Mouse (Mus musculus): ENCODE measurements around the gene Aurka. TPM values are rescaled to one million over a fixed set of nuclear protein-coding genes. Genes with fewer than 3 reads are reported as not detected.

The Aurka gene
- total and polyA plus RNA-seq, 2 experiments from 2014 or later = 5.9 to 7.6 TPM

GRCm38 (mm10) chr2:172412454-172412853 is 42.1 kb upstream of the Aurka start:
- Histone ChIP-seq H3K4me2 (ENCODE audit: low read depth, low read length, poor library complexity, severe bottlenecking) (peak overlapping the region; percentile 26; the same call in 1 of the 2 replicates), H3K27me3 (ENCODE audit: insufficient read depth, low read length) (no peaks in the 10 kb centered on the region), H3K4me3 (ENCODE audit: low read depth, low read length) (no peak overlapping the region), H3K27ac (ENCODE audit: low read depth, low read length) (no peak overlapping the region), H3K9ac (replicated peaks; ENCODE audit: low read length, poor library complexity, severe bottlenecking) (no peak overlapping the region), H3K36me3 (ENCODE audit: insufficient read depth, low read length) (no peaks in the 10 kb centered on the region), H3K9me3 (ENCODE audit: low read length) (no peaks in the 10 kb centered on the region), H3K4me1 (ENCODE audit: insufficient read depth, low read length) (no peaks in the 10 kb centered on the region)
- TF ChIP-seq CTCF (IDR thresholded peaks at IDR 0.05) = no peak
- ATAC-seq (ENCODE audit: low FRiP score) = 0 out of 2 replicates have a peak, but pooled peaks have one; percentile 23
- DNase-seq (ENCODE audit: low spot score) = peak; percentile 54
- WGBS = 8% methylated on average over 9 of the region's 9 CpGs

GRCm38 (mm10) chr2:172411091-172411490 is 40.8 kb upstream of the Aurka start:
- Histone ChIP-seq H3K4me2 (ENCODE audit: low read depth, low read length, poor library complexity, severe bottlenecking) (no peak overlapping the region), H3K9me3 (ENCODE audit: low read length) (no peaks in the 10 kb centered on the region), H3K27me3 (ENCODE audit: insufficient read depth, low read length) (no peaks in the 10 kb centered on the region), H3K36me3 (ENCODE audit: insufficient read depth, low read length) (no peaks in the 10 kb centered on the region), H3K27ac (ENCODE audit: low read depth, low read length) (no peak overlapping the region), H3K4me3 (ENCODE audit: low read depth, low read length) (no peak overlapping the region), H3K9ac (replicated peaks; ENCODE audit: low read length, poor library complexity, severe bottlenecking) (no peak overlapping the region), H3K4me1 (ENCODE audit: insufficient read depth, low read length) (no peaks in the 10 kb centered on the region)
- WGBS = 84% methylated on average over 11 of the region's 11 CpGs
- TF ChIP-seq CTCF (IDR thresholded peaks at IDR 0.05) = no peak
- DNase-seq (ENCODE audit: low spot score) = no peak
- no peak for ATAC-seq (ENCODE audit: low FRiP score)

DNA sequence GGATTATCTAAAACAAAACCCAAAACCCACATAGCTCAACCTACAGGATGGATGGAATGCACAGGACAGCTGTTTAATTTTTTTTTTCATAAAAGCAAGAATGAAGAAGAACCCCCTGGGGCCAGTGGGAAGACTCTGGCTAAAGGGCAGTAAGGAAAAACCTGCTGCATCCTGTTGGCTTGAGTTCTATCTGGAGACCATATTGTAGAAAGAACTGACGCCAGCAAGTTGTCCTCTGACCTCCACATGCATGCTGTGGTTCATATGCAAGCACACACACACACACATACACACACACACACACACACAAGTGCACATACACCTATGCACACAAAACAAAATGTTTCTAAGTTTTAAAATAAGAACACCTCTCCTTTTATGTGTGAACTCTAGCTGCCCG is 40.4 kb upstream of the Aurka start:
- H3K9ac ChIP-seq (replicated peaks; ENCODE audit: low read length, poor library complexity, severe bottlenecking) = no peak overlapping the region
- no peak for ATAC-seq (ENCODE audit: low FRiP score)
- 83% methylated on average over 2 of the region's 2 CpGs for WGBS

DNA sequence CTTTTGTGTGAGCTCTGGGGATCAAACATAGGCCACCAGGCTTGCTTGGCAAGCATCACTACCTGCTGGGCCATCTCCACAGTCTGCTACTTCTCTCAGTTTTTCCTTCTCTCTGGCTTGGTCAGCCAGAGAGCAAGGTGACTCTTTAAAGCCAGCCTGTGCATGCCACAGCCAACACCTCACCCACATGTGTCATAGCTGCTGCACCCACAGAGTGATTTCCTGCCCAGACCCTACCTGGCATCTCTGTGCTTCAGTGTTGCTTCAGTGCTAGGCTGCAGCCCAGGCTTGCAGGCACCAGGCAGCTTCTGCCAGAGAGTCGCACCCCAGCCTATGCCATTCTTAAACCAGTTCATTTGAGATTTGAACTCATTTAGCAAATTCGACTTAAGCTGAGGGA is 37.2 kb upstream of the Aurka start:
- no peak overlapping the region for H3K27ac ChIP-seq (ENCODE audit: low read depth, low read length)
- H3K9me3 ChIP-seq (ENCODE audit: low read length) = no peaks in the 10 kb centered on the region
- no peaks in the 10 kb centered on the region for H3K36me3 ChIP-seq (ENCODE audit: insufficient read depth, low read length)
- 78% methylated on average over 2 of the region's 2 CpGs for WGBS
- no peak overlapping the region for H3K4me3 ChIP-seq (ENCODE audit: low read depth, low read length)
- H3K4me2 ChIP-seq (ENCODE audit: low read depth, low read length, poor library complexity, severe bottlenecking) = no peak overlapping the region
- no peak for ATAC-seq (ENCODE audit: low FRiP score)
- no peaks in the 10 kb centered on the region; the same call in 1 of the 2 replicates for H3K27me3 ChIP-seq (ENCODE audit: insufficient read depth, low read length)
- no peak for DNase-seq (ENCODE audit: low spot score)
- no peak for TF ChIP-seq CTCF (IDR thresholded peaks at IDR 0.05)
- H3K9ac ChIP-seq (replicated peaks; ENCODE audit: low read length, poor library complexity, severe bottlenecking) = no peak overlapping the region
- no peaks in the 10 kb centered on the region for H3K4me1 ChIP-seq (ENCODE audit: insufficient read depth, low read length)

More for the DNA sequence above, 40.4 kb upstream of the Aurka start:
- Histone ChIP-seq H3K27ac (ENCODE audit: low read depth, low read length) (no peak overlapping the region), H3K4me2 (ENCODE audit: low read depth, low read length, poor library complexity, severe bottlenecking) (no peak overlapping the region), H3K27me3 (ENCODE audit: insufficient read depth, low read length) (no peaks in the 10 kb centered on the region; the same call in 1 of the 2 replicates), H3K9me3 (ENCODE audit: low read length) (no peaks in the 10 kb centered on the region), H3K4me1 (ENCODE audit: insufficient read depth, low read length) (no peaks in the 10 kb centered on the region), H3K36me3 (ENCODE audit: insufficient read depth, low read length) (no peaks in the 10 kb centered on the region), H3K4me3 (ENCODE audit: low read depth, low read length) (no peak overlapping the region)
- no peak for DNase-seq (ENCODE audit: low spot score)
- no peak for TF ChIP-seq CTCF (IDR thresholded peaks at IDR 0.05)

DNA sequence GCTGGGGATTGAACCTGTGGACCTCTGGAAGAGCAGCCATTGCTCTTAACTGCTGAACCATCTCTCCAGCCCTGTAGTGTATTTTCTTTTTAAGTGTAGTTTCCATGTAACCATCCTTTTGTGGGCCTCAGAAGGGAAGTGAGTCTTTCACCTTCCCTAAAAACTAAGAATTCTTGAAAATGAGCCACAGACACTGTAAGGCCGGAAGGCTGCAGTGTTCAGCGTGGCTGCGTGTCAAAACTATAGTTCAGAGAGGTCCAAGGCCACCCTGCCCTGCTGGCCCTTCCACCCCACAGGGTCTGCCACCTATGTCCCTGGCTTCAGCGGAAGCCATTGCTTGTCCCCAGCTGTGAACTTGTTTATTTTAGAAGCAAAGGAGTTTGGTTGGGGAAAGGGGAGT is 35.8 kb upstream of the Aurka start:
- Histone ChIP-seq H3K9me3 (ENCODE audit: low read length) (no peaks in the 10 kb centered on the region), H3K27ac (ENCODE audit: low read depth, low read length) (no peak overlapping the region), H3K9ac (replicated peaks; ENCODE audit: low read length, poor library complexity, severe bottlenecking) (no peak overlapping the region), H3K4me1 (ENCODE audit: insufficient read depth, low read length) (no peaks in the 10 kb centered on the region), H3K27me3 (ENCODE audit: insufficient read depth, low read length) (no peaks in the 10 kb centered on the region; the same call in 1 of the 2 replicates), H3K4me2 (ENCODE audit: low read depth, low read length, poor library complexity, severe bottlenecking) (no peak overlapping the region), H3K36me3 (ENCODE audit: insufficient read depth, low read length) (no peaks in the 10 kb centered on the region), H3K4me3 (ENCODE audit: low read depth, low read length) (no peak overlapping the region)
- DNase-seq (ENCODE audit: low spot score) (no peak), ATAC-seq (ENCODE audit: low FRiP score) (no peak)
- TF ChIP-seq CTCF (IDR thresholded peaks at IDR 0.05) = no peak
- 74% methylated on average over 4 of the region's 4 CpGs for WGBS

- Histone ChIP-seq H3K9ac (replicated peaks; ENCODE audit: low read length, poor library complexity, severe bottlenecking) (no peak overlapping the region), H3K36me3 (ENCODE audit: insufficient read depth, low read length) (no peaks in the 10 kb centered on the region), H3K4me2 (ENCODE audit: low read depth, low read length, poor library complexity, severe bottlenecking) (no peak overlapping the region), H3K4me1 (ENCODE audit: insufficient read depth, low read length) (no peaks in the 10 kb centered on the region), H3K9me3 (ENCODE audit: low read length) (no peaks in the 10 kb centered on the region), H3K27me3 (ENCODE audit: insufficient read depth, low read length) (no peaks in the 10 kb centered on the region; the same call in 1 of the 2 replicates), H3K27ac (ENCODE audit: low read depth, low read length) (no peak overlapping the region), H3K4me3 (ENCODE audit: low read depth, low read length) (no peak overlapping the region)
- 74% methylated on average over 3 of the region's 3 CpGs for WGBS
- DNase-seq (ENCODE audit: low spot score) = no peak
- no peak for TF ChIP-seq CTCF (IDR thresholded peaks at IDR 0.05)
- ATAC-seq (ENCODE audit: low FRiP score) = no peak
Observed at GRCm38 (mm10) chr2:172405011-172405410, 34.7 kb upstream of the Aurka start.
